Mouse (Mus musculus) cerebellum, adult 2 months (tissue): ENCODE results near the gene Mfap5. TPM values are rescaled to one million over a fixed set of nuclear protein-coding genes. Genes with fewer than 3 reads are reported as not detected.
"Not testable (repeated sequence)": the region's sequence is repeated elsewhere in the genome, so short reads cannot be mapped to it uniquely, and the experiment has no call there.

Experiments used
- DNase-seq, 2 experiments: peaks; one replicate each; pipeline ENCODE4 v3.0.0; 2021
- H3K27ac ChIP-seq: fragments of 200-500 bp; 2 replicates; pipeline ENCODE4 v1.5.1; 2012; ENCODE audit warnings: low read length, control low read depth, inconsistent platforms; ENCODE audit not compliant: insufficient read depth
- H3K27me3 ChIP-seq: fragments of 200-500 bp; 2 replicates; pipeline ENCODE4 v1.6.1; 2012; ENCODE audit warnings: inconsistent platforms, mild to moderate bottlenecking, low read length, moderate library complexity; ENCODE audit not compliant: control insufficient read depth, insufficient read depth
- H3K4me1 ChIP-seq: fragments of 200-500 bp; 2 replicates; pipeline ENCODE4 v1.6.1; 2011; ENCODE audit warnings: low read length; ENCODE audit not compliant: control insufficient read depth, insufficient read depth
- H3K4me3 ChIP-seq: fragments of 200-500 bp; replicated peaks from 2 replicates; pipeline ENCODE3; 2011; ENCODE audit warnings: mild to moderate bottlenecking, low read depth, low read length, control low read depth; ENCODE audit not compliant: insufficient read depth
- CTCF ChIP-seq: fragments of 200-500 bp; IDR thresholded peaks from 2 replicates; pipeline ENCODE4 v1.5.1; 2011; ENCODE audit warnings: low read depth, mild to moderate bottlenecking, control low read depth, low read length, moderate library complexity, borderline replicate concordance; ENCODE audit not compliant: insufficient read depth
- POLR2A ChIP-seq: fragments of 200-500 bp; IDR thresholded peaks from 2 replicates; pipeline ENCODE4 v1.6.1; 2011; ENCODE audit warnings: low read length, control low read depth, borderline replicate concordance; ENCODE audit not compliant: insufficient read depth
- WGBS: fragments of 180-500 bp; shearing (Covaris S2); methylation state at CpG from one replicate; pipeline ENCODE4 v1.1.7; 2018; 5-methylcytosine and 5-hydroxymethylcytosine counted together
- polyA plus RNA-seq: library from polyadenylated mRNA; depleted of rRNA; stranded (reverse); fragments of >200 nt; gene quantifications from 2 replicates; pipeline ENCODE4 v1.2.3, GENCODE M21; 2012

Gene Mfap5
- polyA plus RNA-seq, 1 experiment: 0.59 TPM

- no peak within 1 kb of the TSS for H3K27ac ChIP-seq
- no peaks in the 10 kb centered on the region for H3K4me1 ChIP-seq
- TF ChIP-seq CTCF: no peak
- H3K27me3 ChIP-seq: no peaks in the 10 kb centered on the region
- WGBS: 86% methylated on average over 5 of the region's 5 CpGs
- no peak for DNase-seq
- no peak within 1 kb of the TSS for H3K4me3 ChIP-seq
These were observed 7.0 kb upstream of the Mfap5 start, which contains the start of gene Rimklb for GRCm38 (mm10) chr6:122498661-122499060. TSS of gene Rimklb (minus strand) at chr6:122498761.

GRCm38 (mm10) chr6:122505041-122505440, 604 bp upstream of the Mfap5 start:
- H3K4me3 ChIP-seq: no peak overlapping the region
- WGBS: 81% methylated on average over 4 of the region's 4 CpGs
- H3K4me1 ChIP-seq: no peaks in the 10 kb centered on the region

GRCm38 (mm10) chr6:122508494-122508893, 2.8 kb downstream of the Mfap5 start:
- no peak overlapping the region for H3K27ac ChIP-seq
- DNase-seq: no peak
- no peak overlapping the region for H3K4me3 ChIP-seq
- WGBS: 77% methylated on average over 8 of the region's 8 CpGs
- no peak for TF ChIP-seq CTCF
- no peak for TF ChIP-seq POLR2A
- no peaks in the 10 kb centered on the region for H3K4me1 ChIP-seq
- H3K27me3 ChIP-seq: no peaks in the 10 kb centered on the region

More at GRCm38 (mm10) chr6:122505041-122505440, 604 bp upstream of the Mfap5 start:
- Histone ChIP-seq H3K27ac (no peak overlapping the region), H3K27me3 (no peaks in the 10 kb centered on the region)
- DNase-seq: no peak
- no peak for TF ChIP-seq CTCF
- TF ChIP-seq POLR2A: no peak

- Histone ChIP-seq H3K4me3 (no peak overlapping the region), H3K27ac (no peak overlapping the region), H3K27me3 (no peaks in the 10 kb centered on the region), H3K4me1 (no peaks in the 10 kb centered on the region)
- TF ChIP-seq CTCF: no peak
- TF ChIP-seq POLR2A: no peak
- no peak for DNase-seq
- WGBS: 76% methylated on average over 12 of the region's 12 CpGs
These were observed 7.6 kb downstream of the Mfap5 start for GRCm38 (mm10) chr6:122512914-122513878.

GRCm38 (mm10) chr6:122514312-122514711, 8.7 kb downstream of the Mfap5 start:
- Histone ChIP-seq H3K27me3 (no peaks in the 10 kb centered on the region), H3K4me1 (no peaks in the 10 kb centered on the region), H3K27ac (no peak overlapping the region), H3K4me3 (no peak overlapping the region)
- no peak for TF ChIP-seq CTCF
- 77% methylated on average over 3 of the region's 3 CpGs for WGBS
- no peak for DNase-seq

GRCm38 (mm10) chr6:122515762-122516161, 10.1 kb downstream of the Mfap5 start:
- not testable (repeated sequence) for H3K27me3 ChIP-seq, H3K4me1 ChIP-seq, H3K27ac ChIP-seq, H3K4me3 ChIP-seq, DNase-seq
- WGBS: 86% methylated on average over 2 of the region's 2 CpGs

- no peak for TF ChIP-seq CTCF
- no peak for TF ChIP-seq POLR2A
- 74% methylated on average over 1 of the region's 1 CpGs for WGBS
- Histone ChIP-seq H3K27me3 (no peaks in the 10 kb centered on the region), H3K4me1 (no peaks in the 10 kb centered on the region), H3K27ac (no peak overlapping the region), H3K4me3 (no peak overlapping the region)
- no peak for DNase-seq
These were observed 12.0 kb downstream of the Mfap5 start for GRCm38 (mm10) chr6:122517668-122518067.

- DNase-seq: no peak
- Histone ChIP-seq H3K27me3 (no peaks in the 10 kb centered on the region), H3K4me1 (no peaks in the 10 kb centered on the region), H3K27ac (no peak overlapping the region), H3K4me3 (no peak overlapping the region)
- no peak for TF ChIP-seq CTCF
- TF ChIP-seq POLR2A: no peak
- 34% methylated on average over 2 of the region's 2 CpGs for WGBS
These were observed 13.7 kb downstream of the Mfap5 start for GRCm38 (mm10) chr6:122519384-122519783.
